Mouse (Mus musculus) MEL (cell line): ENCODE measurements at regions not wholly inside any gene's neighbourhood (a gene's known extent, or its start where the extent isn't known, plus 50 kb on each side); places are given as distances from the start of the nearest gene placed in this dataset.

Experiments
- DNase-seq: peaks from one replicate; pipeline ENCODE4 v3.0.0; 2011; ENCODE audit warnings: low read depth, low spot score
- H3K27ac ChIP-seq: 2 replicates; pipeline ENCODE4 v1.5.1; 2012; ENCODE audit warnings: low read depth, mild to moderate bottlenecking, control low read depth, low read length, moderate library complexity; ENCODE audit not compliant: control insufficient read depth
- H3K27me3 ChIP-seq, 2 experiments: fragments of 150-350 bp in 1 of 2; sonication (generic) in 1 of 2; 2 replicates each; pipeline ENCODE4 v1.6.1; 2012; ENCODE audit warnings: low read length in 2 of 2, mild to moderate bottlenecking in 2 of 2, improper control_type of control experiment in 1 of 2, moderate library complexity in 1 of 2; ENCODE audit not compliant: insufficient read depth in 2 of 2, control insufficient read depth in 1 of 2
- H3K36me3 ChIP-seq, 2 experiments: 2 replicates each; pipeline ENCODE4 v1.6.1; 2012 to 2014; ENCODE audit warnings: low read length in 2 of 2, improper control_type of control experiment in 1 of 2, inconsistent platforms in 1 of 2, mild to moderate bottlenecking in 1 of 2; ENCODE audit not compliant: insufficient read depth in 2 of 2, control insufficient read depth in 1 of 2
- H3K4me1 ChIP-seq, 2 experiments: fragments of 150-350 bp in 1 of 2; sonication (generic) in 1 of 2; 2 replicates each; pipeline ENCODE4 v1.6.1; 2012; ENCODE audit warnings: low read length in 2 of 2, improper control_type of control experiment in 1 of 2, mild to moderate bottlenecking in 1 of 2; ENCODE audit not compliant: insufficient read depth in 2 of 2, control insufficient read depth in 1 of 2
- H3K4me3 ChIP-seq, 2 experiments: fragments of 150-350 bp in 1 of 2; sonication (generic) in 1 of 2; 2 replicates each; pipeline ENCODE4 v1.5.1; 2012; ENCODE audit warnings: low read depth in 2 of 2, low read length in 2 of 2, mild to moderate bottlenecking in 2 of 2, moderate library complexity in 2 of 2, control low read depth in 1 of 2, improper control_type of control experiment in 1 of 2; ENCODE audit not compliant: control insufficient read depth in 1 of 2, insufficient read depth in 1 of 2
- H3K79me2 ChIP-seq: 2 replicates; pipeline ENCODE4 v1.6.1; 2012; ENCODE audit warnings: mild to moderate bottlenecking, low read length, moderate library complexity; ENCODE audit not compliant: control insufficient read depth, poor library complexity, insufficient read depth
- H3K9ac ChIP-seq: 2 replicates; pipeline ENCODE4 v1.6.1; 2012; ENCODE audit warnings: low read depth, mild to moderate bottlenecking, control low read depth, low read length, moderate library complexity; ENCODE audit not compliant: control insufficient read depth, poor library complexity, severe bottlenecking
- H3K9me3 ChIP-seq: fragments of 150-350 bp; sonication (generic); replicated peaks from 2 replicates; pipeline ENCODE4 v1.6.1; 2012; ENCODE audit warnings: mild to moderate bottlenecking, low read length, improper control_type of control experiment, moderate library complexity; ENCODE audit not compliant: insufficient read depth
- BHLHE40 ChIP-seq: IDR thresholded peaks from 2 replicates; pipeline ENCODE4 v1.6.1; 2012; ENCODE audit warnings: low read depth, mild to moderate bottlenecking, inconsistent platforms, low read length, improper control_type of control experiment, borderline replicate concordance
- CHD1 ChIP-seq: IDR thresholded peaks from 2 replicates; pipeline ENCODE4 v1.6.1; 2012; ENCODE audit warnings: low read depth, mild to moderate bottlenecking, inconsistent platforms, low read length, improper control_type of control experiment
- CTCF ChIP-seq, 3 experiments: IDR thresholded peaks in 2 of 3; conservative IDR thresholded peaks in 1 of 3; 2 replicates each; pipeline ENCODE4 v1.5.1; 2011 to 2012; ENCODE audit warnings: low read length in 3 of 3, low read depth in 2 of 3, mild to moderate bottlenecking in 2 of 3, improper control_type of control experiment in 1 of 3, inconsistent platforms in 1 of 3, mixed read lengths in 1 of 3, moderate library complexity in 1 of 3; ENCODE audit not compliant: control insufficient read depth in 1 of 3, insufficient read depth in 1 of 3, poor library complexity in 1 of 3, severe bottlenecking in 1 of 3
- ETS1 ChIP-seq: IDR thresholded peaks from 2 replicates; pipeline ENCODE4 v1.6.1; 2012; ENCODE audit warnings: low read depth, mild to moderate bottlenecking, inconsistent platforms, low read length, improper control_type of control experiment, moderate library complexity
- GABPA ChIP-seq: IDR thresholded peaks from 2 replicates; pipeline ENCODE4 v1.6.1; 2012; ENCODE audit warnings: low read depth, mild to moderate bottlenecking, inconsistent platforms, low read length, improper control_type of control experiment, moderate library complexity
- HCFC1 ChIP-seq: IDR thresholded peaks from 2 replicates; pipeline ENCODE4 v1.6.1; 2012; ENCODE audit warnings: low read depth, mild to moderate bottlenecking, inconsistent platforms, low read length, improper control_type of control experiment, moderate library complexity
- KAT2A ChIP-seq: conservative IDR thresholded peaks from 2 replicates; pipeline ENCODE4 v1.6.1; 2012; ENCODE audit warnings: low read depth, low read length, improper control_type of control experiment, inconsistent platforms
- MAZ ChIP-seq: IDR thresholded peaks from 2 replicates; pipeline ENCODE4 v1.6.1; 2012; ENCODE audit warnings: low read depth, mild to moderate bottlenecking, inconsistent platforms, low read length, improper control_type of control experiment
- MXI1 ChIP-seq: IDR thresholded peaks from 2 replicates; pipeline ENCODE4 v1.6.1; 2011; ENCODE audit warnings: mild to moderate bottlenecking, low read depth, low read length, improper control_type of control experiment
- NELFE ChIP-seq: IDR thresholded peaks from 2 replicates; pipeline ENCODE4 v1.6.1; 2011; ENCODE audit warnings: low read depth, low read length, improper control_type of control experiment
- NRF1 ChIP-seq: IDR thresholded peaks from 2 replicates; pipeline ENCODE4 v1.6.1; 2014; ENCODE audit warnings: low read depth, mild to moderate bottlenecking, inconsistent platforms, low read length, improper control_type of control experiment, moderate library complexity; ENCODE audit not compliant: poor library complexity, insufficient read depth, severe bottlenecking
- POLR2AphosphoS2 ChIP-seq: IDR thresholded peaks from 2 replicates; pipeline ENCODE4 v1.6.1; 2011; ENCODE audit warnings: low read length, improper control_type of control experiment
- SIN3A ChIP-seq: IDR thresholded peaks from 2 replicates; pipeline ENCODE4 v1.6.1; 2012; ENCODE audit warnings: low read length, improper control_type of control experiment, inconsistent platforms
- SMC3 ChIP-seq: IDR thresholded peaks from 2 replicates; pipeline ENCODE4 v1.6.1; 2011; ENCODE audit warnings: low read depth, low read length, improper control_type of control experiment
- TBP ChIP-seq: IDR thresholded peaks from 2 replicates; pipeline ENCODE4 v1.8.0; 2011; ENCODE audit warnings: low read depth, low read length, improper control_type of control experiment
- USF1 ChIP-seq: IDR thresholded peaks from 2 replicates; pipeline ENCODE4 v1.6.1; 2014; ENCODE audit warnings: low read depth, mild to moderate bottlenecking, inconsistent platforms, low read length, improper control_type of control experiment, moderate library complexity
- USF2 ChIP-seq, 2 experiments: IDR thresholded peaks; 2 replicates each; pipeline ENCODE4 v1.6.1; 2011 to 2012; ENCODE audit warnings: improper control_type of control experiment in 2 of 2, low read length in 2 of 2, borderline replicate concordance in 1 of 2, inconsistent platforms in 1 of 2, low read depth in 1 of 2, mild to moderate bottlenecking in 1 of 2; ENCODE audit not compliant: insufficient read depth in 1 of 2
- ZKSCAN1 ChIP-seq: IDR thresholded peaks from 2 replicates; pipeline ENCODE4 v1.6.1; 2012; ENCODE audit warnings: low read depth, mild to moderate bottlenecking, inconsistent platforms, low read length, improper control_type of control experiment, moderate library complexity

- Histone ChIP-seq H3K36me3 (no peaks in the 10 kb centered on the region), H3K9me3 (no peaks in the 10 kb centered on the region), H3K79me2 (no peaks in the 10 kb centered on the region), H3K4me3 (no peak overlapping the region), H3K9ac (no peak overlapping the region), H3K27ac (no peak overlapping the region), H3K4me1 (no peaks in the 10 kb centered on the region), H3K27me3 (no peaks in the 10 kb centered on the region)
- TF ChIP-seq BHLHE40 (no peak), MXI1 (no peak), HCFC1 (no peak), USF1 (no peak), SMC3 (no peak), POLR2AphosphoS2 (no peak), CTCF (IDR thresholded peaks at IDR 0.05 in 2 of 3, conservative IDR thresholded peaks at IDR 0.05 in 1 of 3; ENCODE audit: control insufficient read depth in 1 of 3, insufficient read depth in 1 of 3, low read depth in 2 of 3, low read length in 3 of 3, poor library complexity in 1 of 3, severe bottlenecking in 1 of 3) (no peak), KAT2A (no peak), SIN3A (no peak), GABPA (no peak)
- DNase-seq, result no peak
Observed at GRCm38 (mm10) chr7:71583443-71584055, 232.3 kb upstream of the Gm10295 start.

- Histone ChIP-seq H3K4me1 (no peaks in the 10 kb centered on the region), H3K79me2 (no peaks in the 10 kb centered on the region), H3K9ac (no peak overlapping the region), H3K9me3 (no peaks in the 10 kb centered on the region), H3K4me3 (no peak overlapping the region), H3K36me3 (no peaks in the 10 kb centered on the region), H3K27me3 (no peaks in the 10 kb centered on the region), H3K27ac (no peak overlapping the region)
- no peak for DNase-seq
- TF ChIP-seq ETS1 (no peak), USF2 (IDR thresholded peaks at IDR 0.05; ENCODE audit: borderline replicate concordance in 1 of 2, insufficient read depth in 1 of 2, low read depth in 1 of 2, low read length in 2 of 2) (no peak), NRF1 (no peak), CHD1 (no peak), POLR2AphosphoS2 (no peak), HCFC1 (no peak), MAZ (no peak), ZKSCAN1 (no peak), NELFE (no peak), TBP (no peak), MXI1 (no peak)
Observed at GRCm38 (mm10) chr7:71581746-71582145, 230.5 kb upstream of the Gm10295 start.
